In the genomic region with DNA sequence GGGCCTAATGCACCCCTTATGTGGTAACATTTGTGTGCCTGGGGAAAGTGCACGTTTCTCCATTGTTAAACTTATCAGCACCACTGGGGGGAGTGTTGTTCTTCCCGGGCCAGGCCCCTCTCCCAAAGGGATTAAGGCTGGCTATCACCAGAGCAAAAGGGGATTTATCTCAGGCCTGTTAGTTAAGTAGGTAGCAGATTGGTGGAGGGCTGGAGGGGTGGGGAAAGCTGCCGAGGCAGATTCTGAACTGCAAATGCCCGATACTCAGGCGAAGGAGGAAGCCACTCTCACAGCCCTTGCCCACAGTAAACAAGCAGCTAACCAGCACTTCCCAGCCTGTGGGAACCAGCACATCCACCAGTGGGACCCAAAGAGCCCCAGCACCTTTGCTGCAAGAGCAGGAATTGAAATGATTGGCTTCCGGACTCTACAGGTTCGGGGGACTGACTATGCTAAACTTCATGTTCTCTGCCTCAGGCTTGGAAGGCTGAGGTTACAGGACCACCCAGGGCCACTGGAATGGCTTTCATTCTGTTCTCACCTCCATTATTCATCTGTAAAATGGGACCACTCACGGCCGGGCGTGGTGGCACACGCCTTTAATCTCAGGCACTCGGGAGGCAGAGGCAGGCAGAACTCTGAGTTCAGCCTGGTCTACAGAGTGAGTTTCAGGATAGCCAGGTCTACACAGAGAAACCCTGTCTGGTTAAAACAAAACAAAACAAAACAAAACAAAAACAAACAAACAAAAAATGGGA, we compare ENCODE assay signal across 8 mouse cellular contexts. TPM values are rescaled to one million over a fixed set of nuclear protein-coding genes. Genes with fewer than 3 reads are reported as not detected.
DNase-seq lines count a peak whose midpoint lies in the region; ATAC-seq and TF ChIP-seq lines count a peak whose summit lies in the region.
"Had no signal": no experiment of that assay in that cellular context is flagged by ENCODE, and none has a peak within 500 bp of the region (broad histone marks: within the 10 kb centered on the region; RNA-seq: fewer than 3 reads in every experiment).

No protein-coding gene starts in this region.

- no peaks in the 10 kb centered on the region for H3K27me3 ChIP-seq in Patski
- H3K27me3 ChIP-seq: liver, embryonic 13.5 days had no signal

- no peak for ATAC-seq in Patski
- ATAC-seq in common myeloid progenitor, adult 5-6 weeks (replicated peaks; ENCODE audit: low read depth, poor library complexity, severe bottlenecking), result peak; percentile 63

- CTCF ChIA-PET in Patski (lab: Charles Lee), result interaction anchor here (1.1 kb wide), 1 partner anchor 170 kb away, joined by 6 read pairs; no protein-coding TSS in a partner anchor

- peak; percentile 54 for DNase-seq in left cerebral cortex, postnatal 4 days
- DNase-seq in left cerebral cortex, postnatal 36 days (ENCODE audit: low spot score in 2 of 2), result no peak
- peak; percentile 1 for DNase-seq in Patski (ENCODE audit: low read depth, low spot score)
- DNase-seq in hindlimb bud, embryonic 11.5 days (ENCODE audit: extremely low spot score, low read depth, low spot score), result peak; percentile 28
- DNase-seq in retina, embryonic 14.5 days (ENCODE audit: low spot score), result peak; percentile 86
- no peak for DNase-seq in urinary bladder, adult 18-20 months (ENCODE audit: low spot score in 2 of 2)
- DNase-seq: liver, embryonic 13.5 days had no signal

- peak; percentile 70 for TF ChIP-seq CTCF in Patski (IDR thresholded peaks at IDR 0.05)

- POLR2A ChIA-PET in Patski (lab: Charles Lee), result no interaction called here

- in situ Hi-C loops in Patski (cut with MboI; ENCODE audit: low pct_unique_long_range_greater_than_20kb), result loop anchor here (10.0 kb wide), 1 partner anchor 350 kb away; no protein-coding TSS in a partner anchor

- intact Hi-C loops in left cerebral cortex, postnatal 4 days (cut with DNase I), result no loop called here
- intact Hi-C loops in left cerebral cortex, postnatal 36 days (cut with DNase I), result no loop called here

RNA-seq across cellular contexts. Expression of a gene that starts 32.5 kb away (rescaled TPM):
- total RNA-seq in left cerebral cortex, postnatal 4 days (2021), result 100 to 1,000 TPM in 1 of 2 experiments, 10 to 100 TPM in 1; 96.9 to 106 TPM
- 100 to 1,000 TPM in 1 of 2 experiments, 10 to 100 TPM in 1; 86.2 to 105 TPM for total RNA-seq in left cerebral cortex, postnatal 36 days (2021)
- 98.7 TPM for polyA plus RNA-seq in Patski (2021)
- 4.9 and 12.3 TPM in 2 replicates for total RNA-seq in common myeloid progenitor, adult 5-6 weeks (2017)

RNA-seq across cellular contexts. Expression of a gene that starts 32.9 kb away (rescaled TPM):
- total RNA-seq in left cerebral cortex, postnatal 4 days (2021), result 1 to 10 TPM; 4.1 to 4.7 TPM
- total RNA-seq in left cerebral cortex, postnatal 36 days (2021), result 1 to 10 TPM; 4.9 to 7.2 TPM
- 4.8 TPM for polyA plus RNA-seq in Patski (2021)
- 5.8 and 6.7 TPM in 2 replicates for total RNA-seq in common myeloid progenitor, adult 5-6 weeks (2017)

Comparison
In these comparisons a context has a peak if more than half of its experiments do, and no peak if none do; other contexts are left out.
1. DNase-seq: peak in left cerebral cortex, postnatal 4 days (single experiment), Patski (single experiment), hindlimb bud, embryonic 11.5 days (single experiment) and retina, embryonic 14.5 days (single experiment); none in left cerebral cortex, postnatal 36 days (0 of 2) and urinary bladder, adult 18-20 months (0 of 2).